Mouse (Mus musculus) kidney, embryonic 14.5 days (tissue): ENCODE measurements at regions not wholly inside any gene's neighbourhood (a gene's known extent, or its start where the extent isn't known, plus 50 kb on each side); places are given as distances from the start of the nearest gene placed in this dataset.

Experiments
- ATAC-seq: fragments of 200-750 bp; cut with Nextera tagmentation; 2 replicates; pipeline ENCODE4 v1.8.0; 2017; ENCODE audit warnings: moderate number of reproducible peaks, mild to moderate bottlenecking, moderate TSS enrichment, moderate library complexity; ENCODE audit not compliant: low FRiP score, low TSS enrichment
- H3K27ac ChIP-seq: fragments of 300-500 bp; sonication (generic); 2 replicates; pipeline ENCODE4 v1.5.1; 2014; ENCODE audit warnings: low read depth, mild to moderate bottlenecking, low read length, moderate library complexity, mixed read lengths
- H3K27me3 ChIP-seq: fragments of 300-500 bp; sonication (generic); 2 replicates; pipeline ENCODE4 v1.6.1; 2014; ENCODE audit warnings: mild to moderate bottlenecking, low read length; ENCODE audit not compliant: control insufficient read depth, insufficient read depth
- H3K36me3 ChIP-seq: fragments of 300-500 bp; sonication (generic); 2 replicates; pipeline ENCODE4 v1.6.1; 2014; ENCODE audit warnings: low read length, mixed read lengths; ENCODE audit not compliant: control insufficient read depth, insufficient read depth
- H3K4me1 ChIP-seq: fragments of 300-500 bp; sonication (generic); 2 replicates; pipeline ENCODE4 v1.6.1; 2014; ENCODE audit warnings: low read length, mixed read lengths; ENCODE audit not compliant: control insufficient read depth, insufficient read depth
- H3K4me2 ChIP-seq: fragments of 300-500 bp; sonication (generic); replicated peaks from 2 replicates; pipeline ENCODE4 v1.6.1; 2014; ENCODE audit warnings: low read depth, mild to moderate bottlenecking, low read length
- H3K4me3 ChIP-seq: fragments of 300-500 bp; sonication (generic); 2 replicates; pipeline ENCODE4 v1.5.1; 2014; ENCODE audit warnings: mild to moderate bottlenecking, low read length
- H3K9ac ChIP-seq: fragments of 300-500 bp; sonication (generic); 2 replicates; pipeline ENCODE4 v1.6.1; 2014; ENCODE audit warnings: low read depth, mild to moderate bottlenecking, low read length, moderate library complexity
- H3K9me3 ChIP-seq: fragments of 300-500 bp; sonication (generic); 2 replicates; pipeline ENCODE4 v1.6.1; 2016; ENCODE audit warnings: low read length; ENCODE audit not compliant: control insufficient read depth
- WGBS: fragments of 180-500 bp; shearing (Covaris S2); extraction: QIAGEN DNeasy Blood & Tissue Kit; methylation state at CpG from one replicate; pipeline ENCODE4 v1.1.7; 2014; 5-methylcytosine and 5-hydroxymethylcytosine counted together

GRCm38 (mm10) chr3:50761766-50762165 is 318.4 kb upstream of the Slc7a11 start:
- Histone ChIP-seq H3K27ac (no peak overlapping the region), H3K4me2 (no peak overlapping the region), H3K4me1 (no peaks in the 10 kb centered on the region), H3K27me3 (no peaks in the 10 kb centered on the region), H3K36me3 (no peaks in the 10 kb centered on the region), H3K9me3 (no peaks in the 10 kb centered on the region), H3K9ac (no peak overlapping the region), H3K4me3 (no peak overlapping the region)
- WGBS = 0% methylated on average over 1 of the region's 1 CpGs
- ATAC-seq = no peak

GRCm38 (mm10) chr3:50758106-50758505 is 314.7 kb upstream of the Slc7a11 start:
- no peak for ATAC-seq
- Histone ChIP-seq H3K27me3 (no peaks in the 10 kb centered on the region), H3K4me1 (no peaks in the 10 kb centered on the region), H3K36me3 (no peaks in the 10 kb centered on the region), H3K27ac (no peak overlapping the region), H3K4me3 (no peak overlapping the region), H3K4me2 (no peak overlapping the region), H3K9ac (no peak overlapping the region), H3K9me3 (no peaks in the 10 kb centered on the region)
- WGBS = 82% methylated on average over 1 of the region's 1 CpGs

- no peak for ATAC-seq
- Histone ChIP-seq H3K9me3 (no peaks in the 10 kb centered on the region), H3K4me3 (no peak overlapping the region), H3K9ac (no peak overlapping the region), H3K27me3 (no peaks in the 10 kb centered on the region), H3K4me2 (no peak overlapping the region), H3K4me1 (no peaks in the 10 kb centered on the region), H3K36me3 (no peaks in the 10 kb centered on the region), H3K27ac (no peak overlapping the region)
- 90% methylated on average over 1 of the region's 1 CpGs for WGBS
Observed at GRCm38 (mm10) chr3:50737173-50737572, 293.8 kb upstream of the Slc7a11 start.

- no peaks in the 10 kb centered on the region for H3K36me3 ChIP-seq
- no peak overlapping the region for H3K4me3 ChIP-seq
- no peak overlapping the region for H3K27ac ChIP-seq
- H3K9ac ChIP-seq = no peak overlapping the region
- no peaks in the 10 kb centered on the region for H3K9me3 ChIP-seq
- H3K4me1 ChIP-seq = no peaks in the 10 kb centered on the region
- 87% methylated on average over 5 of the region's 5 CpGs for WGBS
- no peaks in the 10 kb centered on the region for H3K27me3 ChIP-seq
- ATAC-seq = no peak
- no peak overlapping the region for H3K4me2 ChIP-seq
Observed at GRCm38 (mm10) chr3:50719035-50719434, 275.6 kb upstream of the Slc7a11 start.

GRCm38 (mm10) chr3:50713463-50713862 is 270.0 kb upstream of the Slc7a11 start:
- Histone ChIP-seq H3K4me2 (no peak overlapping the region), H3K4me1 (no peaks in the 10 kb centered on the region), H3K27me3 (no peaks in the 10 kb centered on the region), H3K4me3 (no peak overlapping the region), H3K27ac (no peak overlapping the region), H3K9ac (no peak overlapping the region), H3K9me3 (no peaks in the 10 kb centered on the region), H3K36me3 (no peaks in the 10 kb centered on the region)
- ATAC-seq = no peak
- 90% methylated on average over 6 of the region's 6 CpGs for WGBS

GRCm38 (mm10) chr3:50709415-50709989 is 266.1 kb upstream of the Slc7a11 start:
- Histone ChIP-seq H3K4me1 (no peaks in the 10 kb centered on the region), H3K27ac (no peak overlapping the region), H3K4me3 (no peak overlapping the region), H3K27me3 (no peaks in the 10 kb centered on the region), H3K4me2 (no peak overlapping the region), H3K9me3 (no peaks in the 10 kb centered on the region), H3K9ac (no peak overlapping the region), H3K36me3 (no peaks in the 10 kb centered on the region)
- WGBS = 42% methylated on average over 12 of the region's 12 CpGs
- no peak for ATAC-seq

GRCm38 (mm10) chr3:50706707-50707106 is 263.3 kb upstream of the Slc7a11 start:
- Histone ChIP-seq H3K36me3 (no peaks in the 10 kb centered on the region), H3K4me1 (no peaks in the 10 kb centered on the region), H3K9ac (no peak overlapping the region), H3K4me2 (no peak overlapping the region), H3K9me3 (peaks cover 4% of the 10 kb centered on the region; the same call in 1 of the 2 replicates), H3K4me3 (no peak overlapping the region), H3K27ac (no peak overlapping the region), H3K27me3 (no peaks in the 10 kb centered on the region)
- WGBS = 44% methylated on average over 2 of the region's 2 CpGs
- ATAC-seq = peak; percentile 57; the same call in 1 of the 2 replicates

- Histone ChIP-seq H3K9me3 (no peaks in the 10 kb centered on the region), H3K36me3 (no peaks in the 10 kb centered on the region), H3K4me2 (no peak overlapping the region), H3K27me3 (no peaks in the 10 kb centered on the region), H3K9ac (no peak overlapping the region), H3K4me1 (no peaks in the 10 kb centered on the region), H3K4me3 (no peak overlapping the region), H3K27ac (no peak overlapping the region)
- ATAC-seq = no peak
- 78% methylated on average over 15 of the region's 15 CpGs for WGBS
Observed at GRCm38 (mm10) chr3:50694904-50695680, 251.7 kb upstream of the Slc7a11 start.

- H3K4me2 ChIP-seq = no peak overlapping the region
- H3K4me3 ChIP-seq = no peak overlapping the region
- ATAC-seq = no peak
- H3K27ac ChIP-seq = no peak overlapping the region
- H3K9ac ChIP-seq = no peak overlapping the region
- H3K36me3 ChIP-seq = no peaks in the 10 kb centered on the region
- H3K4me1 ChIP-seq = no peaks in the 10 kb centered on the region
- WGBS = 46% methylated on average over 8 of the region's 8 CpGs
- no peaks in the 10 kb centered on the region for H3K9me3 ChIP-seq
- no peaks in the 10 kb centered on the region for H3K27me3 ChIP-seq
Observed at GRCm38 (mm10) chr3:50694497-50694896, 251.1 kb upstream of the Slc7a11 start.
